Mouse (Mus musculus) MEL (cell line): Measurements from ENCODE around the gene Tesmin. TPM values are rescaled to one million over a fixed set of nuclear protein-coding genes. Genes with fewer than 3 reads are reported as not detected.
A peak's percentile ranks its signal among the peaks of the same experiment; 100 is the strongest.

ENCODE experiments used
- DNase-seq: peaks from one replicate; pipeline ENCODE4 v3.0.0; 2011; ENCODE audit warnings: low read depth, low spot score
- H3K27ac ChIP-seq: 2 replicates; pipeline ENCODE4 v1.5.1; 2012; ENCODE audit warnings: low read depth, mild to moderate bottlenecking, control low read depth, low read length, moderate library complexity; ENCODE audit not compliant: control insufficient read depth
- H3K27me3 ChIP-seq, 2 experiments: fragments of 150-350 bp in 1 of 2; sonication (generic) in 1 of 2; 2 replicates each; pipeline ENCODE4 v1.6.1; 2012; ENCODE audit warnings: low read length in 2 of 2, mild to moderate bottlenecking in 2 of 2, improper control_type of control experiment in 1 of 2, moderate library complexity in 1 of 2; ENCODE audit not compliant: insufficient read depth in 2 of 2, control insufficient read depth in 1 of 2
- H3K36me3 ChIP-seq, 2 experiments: 2 replicates each; pipeline ENCODE4 v1.6.1; 2012 to 2014; ENCODE audit warnings: low read length in 2 of 2, improper control_type of control experiment in 1 of 2, inconsistent platforms in 1 of 2, mild to moderate bottlenecking in 1 of 2; ENCODE audit not compliant: insufficient read depth in 2 of 2, control insufficient read depth in 1 of 2
- H3K4me1 ChIP-seq, 2 experiments: fragments of 150-350 bp in 1 of 2; sonication (generic) in 1 of 2; 2 replicates each; pipeline ENCODE4 v1.6.1; 2012; ENCODE audit warnings: low read length in 2 of 2, improper control_type of control experiment in 1 of 2, mild to moderate bottlenecking in 1 of 2; ENCODE audit not compliant: insufficient read depth in 2 of 2, control insufficient read depth in 1 of 2
- H3K4me3 ChIP-seq, 2 experiments: fragments of 150-350 bp in 1 of 2; sonication (generic) in 1 of 2; 2 replicates each; pipeline ENCODE4 v1.5.1; 2012; ENCODE audit warnings: low read depth in 2 of 2, low read length in 2 of 2, mild to moderate bottlenecking in 2 of 2, moderate library complexity in 2 of 2, control low read depth in 1 of 2, improper control_type of control experiment in 1 of 2; ENCODE audit not compliant: control insufficient read depth in 1 of 2, insufficient read depth in 1 of 2
- H3K79me2 ChIP-seq: 2 replicates; pipeline ENCODE4 v1.6.1; 2012; ENCODE audit warnings: mild to moderate bottlenecking, low read length, moderate library complexity; ENCODE audit not compliant: control insufficient read depth, poor library complexity, insufficient read depth
- H3K9ac ChIP-seq: 2 replicates; pipeline ENCODE4 v1.6.1; 2012; ENCODE audit warnings: low read depth, mild to moderate bottlenecking, control low read depth, low read length, moderate library complexity; ENCODE audit not compliant: control insufficient read depth, poor library complexity, severe bottlenecking
- H3K9me3 ChIP-seq: fragments of 150-350 bp; sonication (generic); replicated peaks from 2 replicates; pipeline ENCODE4 v1.6.1; 2012; ENCODE audit warnings: mild to moderate bottlenecking, low read length, improper control_type of control experiment, moderate library complexity; ENCODE audit not compliant: insufficient read depth
- CHD1 ChIP-seq: IDR thresholded peaks from 2 replicates; pipeline ENCODE4 v1.6.1; 2012; ENCODE audit warnings: low read depth, mild to moderate bottlenecking, inconsistent platforms, low read length, improper control_type of control experiment
- EP300 ChIP-seq, 2 experiments: IDR thresholded peaks; 2 replicates each; pipeline ENCODE4 v1.6.1; 2011; ENCODE audit warnings: improper control_type of control experiment in 2 of 2, low read length in 2 of 2, low read depth in 1 of 2, mild to moderate bottlenecking in 1 of 2
- GATA1 ChIP-seq: IDR thresholded peaks from 2 replicates; pipeline ENCODE4 v1.6.1; 2011; ENCODE audit warnings: low read depth, low read length, improper control_type of control experiment
- JUND ChIP-seq: IDR thresholded peaks from 2 replicates; pipeline ENCODE4 v1.6.1; 2011; ENCODE audit warnings: low read depth, mild to moderate bottlenecking, improper control_type of control experiment, low read length
- KAT2A ChIP-seq: conservative IDR thresholded peaks from 2 replicates; pipeline ENCODE4 v1.6.1; 2012; ENCODE audit warnings: low read depth, low read length, improper control_type of control experiment, inconsistent platforms
- MAZ ChIP-seq: IDR thresholded peaks from 2 replicates; pipeline ENCODE4 v1.6.1; 2012; ENCODE audit warnings: low read depth, mild to moderate bottlenecking, inconsistent platforms, low read length, improper control_type of control experiment
- MXI1 ChIP-seq: IDR thresholded peaks from 2 replicates; pipeline ENCODE4 v1.6.1; 2011; ENCODE audit warnings: mild to moderate bottlenecking, low read depth, low read length, improper control_type of control experiment
- NELFE ChIP-seq: IDR thresholded peaks from 2 replicates; pipeline ENCODE4 v1.6.1; 2011; ENCODE audit warnings: low read depth, low read length, improper control_type of control experiment
- POLR2AphosphoS2 ChIP-seq: IDR thresholded peaks from 2 replicates; pipeline ENCODE4 v1.6.1; 2011; ENCODE audit warnings: low read length, improper control_type of control experiment
- POLR2AphosphoS5 ChIP-seq: IDR thresholded peaks from 2 replicates; pipeline ENCODE4 v1.6.1; 2012; ENCODE audit warnings: low read depth, borderline replicate concordance, mild to moderate bottlenecking, inconsistent platforms, low read length, moderate library complexity, mixed read lengths
- SIN3A ChIP-seq: IDR thresholded peaks from 2 replicates; pipeline ENCODE4 v1.6.1; 2012; ENCODE audit warnings: low read length, improper control_type of control experiment, inconsistent platforms
- SMC3 ChIP-seq: IDR thresholded peaks from 2 replicates; pipeline ENCODE4 v1.6.1; 2011; ENCODE audit warnings: low read depth, low read length, improper control_type of control experiment
- TAL1 ChIP-seq: IDR thresholded peaks from 2 replicates; pipeline ENCODE4 v1.6.1; 2012; ENCODE audit warnings: mild to moderate bottlenecking, inconsistent platforms, low read length, moderate library complexity, mixed read lengths
- TBP ChIP-seq: IDR thresholded peaks from 2 replicates; pipeline ENCODE4 v1.8.0; 2011; ENCODE audit warnings: low read depth, low read length, improper control_type of control experiment
- TCF12 ChIP-seq: IDR thresholded peaks from 2 replicates; pipeline ENCODE4 v1.6.1; 2014; ENCODE audit warnings: low read depth, mild to moderate bottlenecking, inconsistent platforms, low read length, improper control_type of control experiment, moderate library complexity
- ZNF384 ChIP-seq: IDR thresholded peaks from 2 replicates; pipeline ENCODE4 v1.6.1; 2012; ENCODE audit warnings: low read depth, mild to moderate bottlenecking, inconsistent platforms, low read length, improper control_type of control experiment
- polyA plus RNA-seq, 2 experiments: library from polyadenylated mRNA; stranded (reverse) in 1 of 2; unstranded in 1 of 2; fragments of >175 nt in 1 of 2; fragments of >200 nt in 1 of 2; gene quantifications; 2 replicates each; pipeline versions ENCODE4 v1.2.1 to v1.2.4; 2012; ENCODE audit warnings: low replicate concordance in 2 of 2, low read depth in 1 of 2; ENCODE audit not compliant: insufficient read length in 2 of 2, insufficient read depth in 1 of 2, missing spikeins in 1 of 2
- total RNA-seq: library from RNA; depleted of rRNA; stranded (reverse); fragments of 300-350 nt; gene quantifications from 2 replicates; pipeline ENCODE4 v1.2.3, GENCODE M21; 2012

The Tesmin gene
- total and polyA plus RNA-seq, 3 experiments: 2.1 to 2.2 TPM; not detected in 1

- TF ChIP-seq SMC3: peak; percentile 51
- TF ChIP-seq POLR2AphosphoS5: no peak
These were observed 432 bp downstream of the Tesmin start (continued) for GRCm38 (mm10) chr19:3389089-3389488.

- TF ChIP-seq GATA1 (peak; percentile 70), TCF12 (peak; percentile 37; the same call in 1 of the 2 replicates), EP300 (IDR thresholded peaks at IDR 0.05; ENCODE audit: low read depth in 1 of 2, low read length in 2 of 2) (peak; percentile 49 to 59; a peak in 3 of 4 replicates), NELFE (no peak), TBP (no peak), MXI1 (no peak), SIN3A (no peak), TAL1 (peak; percentile 87)
- Histone ChIP-seq H3K79me2 (no peaks in the 10 kb centered on the region; the same call in 1 of the 2 replicates), H3K9ac (no peak overlapping the region), H3K27ac (no peak overlapping the region), H3K36me3 (peaks cover 0 to 12% of the 10 kb centered on the region in 2 experiments; a peak in 2 of 4 replicates), H3K4me3 (no peak overlapping the region), H3K9me3 (no peaks in the 10 kb centered on the region), H3K27me3 (no peaks in the 10 kb centered on the region), H3K4me1 (peaks cover 8 to 16% of the 10 kb centered on the region in 2 experiments; a peak in 3 of 4 replicates)
- DNase-seq: peak; percentile 74
These were observed 3.7 kb downstream of the Tesmin start for GRCm38 (mm10) chr19:3392384-3392783.

- Histone ChIP-seq H3K36me3 (peaks cover 0 to 2% of the 10 kb centered on the region in 2 experiments; a peak in 2 of 4 replicates), H3K9me3 (no peaks in the 10 kb centered on the region), H3K27ac (no peak overlapping the region), H3K4me3 (no peak overlapping the region), H3K27me3 (no peaks in the 10 kb centered on the region), H3K79me2 (no peaks in the 10 kb centered on the region), H3K9ac (no peak overlapping the region), H3K4me1 (peaks cover 6 to 7% of the 10 kb centered on the region in 2 experiments; a peak in 1 of 4 replicates)
- TF ChIP-seq JUND (no peak), MXI1 (no peak), CHD1 (no peak), POLR2AphosphoS2 (no peak), TCF12 (no peak), TAL1 (no peak)
- no peak for DNase-seq
These were observed 5.6 kb downstream of the Tesmin start for GRCm38 (mm10) chr19:3394216-3394615.

- Histone ChIP-seq H3K27ac (no peak overlapping the region), H3K36me3 (no peaks in the 10 kb centered on the region), H3K27me3 (no peaks in the 10 kb centered on the region), H3K9me3 (no peaks in the 10 kb centered on the region)
- no peak for DNase-seq
- no peak for TF ChIP-seq MAZ
- no peak for TF ChIP-seq KAT2A
- TF ChIP-seq ZNF384: no peak
- TF ChIP-seq, all 39 proteins: peak for 0
- Histone ChIP-seq H3K9ac (no peak overlapping the region), H3K79me2 (no peaks in the 10 kb centered on the region), H3K4me3 (no peak overlapping the region), H3K4me1 (no peaks in the 10 kb centered on the region)
These were observed 11.4 kb downstream of the Tesmin start for GRCm38 (mm10) chr19:3400057-3400456.
